Mouse (Mus musculus) limb, embryonic 15.5 days (tissue): ENCODE measurements around the gene Zfp467. TPM values are rescaled to one million over a fixed set of nuclear protein-coding genes. Genes with fewer than 3 reads are reported as not detected.

Experiments used
- ATAC-seq: fragments of 200-750 bp; cut with Nextera tagmentation; 2 replicates; pipeline ENCODE4 v1.8.0; 2017; ENCODE audit warnings: low read depth, moderate TSS enrichment; ENCODE audit not compliant: insufficient number of reproducible peaks, low FRiP score, low TSS enrichment
- H3K27ac ChIP-seq: fragments of 300-500 bp; sonication (generic); 2 replicates; pipeline ENCODE4 v1.5.1; 2015; ENCODE audit warnings: moderate library complexity, mild to moderate bottlenecking, inconsistent platforms
- H3K27me3 ChIP-seq: fragments of 300-500 bp; sonication (generic); 2 replicates; pipeline ENCODE4 v1.6.1; 2015; ENCODE audit warnings: inconsistent platforms
- H3K36me3 ChIP-seq: fragments of 300-500 bp; sonication (generic); 2 replicates; pipeline ENCODE4 v1.6.1; 2015; ENCODE audit warnings: inconsistent platforms
- H3K4me1 ChIP-seq: fragments of 300-500 bp; sonication (generic); 2 replicates; pipeline ENCODE4 v1.6.1; 2015; ENCODE audit warnings: inconsistent platforms
- H3K4me2 ChIP-seq: fragments of 300-500 bp; sonication (generic); 2 replicates; pipeline ENCODE4 v1.6.1; 2015; ENCODE audit warnings: mild to moderate bottlenecking, inconsistent platforms
- H3K4me3 ChIP-seq: fragments of 300-500 bp; sonication (generic); 2 replicates; pipeline ENCODE4 v1.5.1; 2015; ENCODE audit warnings: mild to moderate bottlenecking, inconsistent platforms
- H3K9ac ChIP-seq: fragments of 300-500 bp; sonication (generic); 2 replicates; pipeline ENCODE4 v1.6.1; 2015; ENCODE audit warnings: inconsistent platforms
- H3K9me3 ChIP-seq: fragments of 300-500 bp; sonication (generic); 2 replicates; pipeline ENCODE4 v1.6.1; 2016; ENCODE audit warnings: inconsistent platforms
- WGBS: fragments of 180-500 bp; shearing (Covaris S2); methylation state at CpG from one replicate; pipeline ENCODE4 v1.1.7; 2015; 5-methylcytosine and 5-hydroxymethylcytosine counted together
- microRNA-seq: library from miRNA; unstranded; fragments of <30 nt; microRNA quantifications from one replicate; pipeline ENCODE4, GENCODE M21; 2016
- polyA plus RNA-seq: library from polyadenylated mRNA; unstranded; fragments of >200 nt; fragmentation: Nextera tagmentation; extraction: Ambion mirVana; gene quantifications from 2 replicates; pipeline ENCODE4 v1.2.1, GENCODE M21; 2015

Zfp467 gene
- polyA plus RNA-seq, 1 experiment from 2014 or later: 25.4 TPM

GRCm38 (mm10) chr6:48396686-48397085, 48.9 kb downstream of the Zfp467 start:
- WGBS: 92% methylated on average over 1 of the region's 1 CpGs

GRCm38 (mm10) chr6:48396008-48396595, 49.5 kb downstream of the Zfp467 start:
- Histone ChIP-seq H3K9me3 (no peaks in the 10 kb centered on the region), H3K4me1 (peaks cover 24% of the 10 kb centered on the region), H3K27me3 (no peaks in the 10 kb centered on the region), H3K9ac (peak overlapping the region; percentile 76), H3K27ac (peak overlapping the region; percentile 81), H3K36me3 (no peaks in the 10 kb centered on the region), H3K4me2 (peak overlapping the region; percentile 73), H3K4me3 (peak overlapping the region; percentile 86)
- 23% methylated on average over 15 of the region's 15 CpGs for WGBS
- ATAC-seq: no peak

More at GRCm38 (mm10) chr6:48396686-48397085, 48.9 kb downstream of the Zfp467 start:
- no peak for ATAC-seq
- no peaks in the 10 kb centered on the region for H3K27me3 ChIP-seq
- H3K4me3 ChIP-seq: peak overlapping the region; percentile 86
- no peaks in the 10 kb centered on the region for H3K9me3 ChIP-seq
- H3K36me3 ChIP-seq: no peaks in the 10 kb centered on the region
- H3K4me2 ChIP-seq: peak overlapping the region; percentile 73
- peak overlapping the region; percentile 76; the same call in 1 of the 2 replicates for H3K9ac ChIP-seq
- H3K4me1 ChIP-seq: peaks cover 24% of the 10 kb centered on the region
- no peak overlapping the region for H3K27ac ChIP-seq

- ATAC-seq: peak; percentile 91
- H3K4me2 ChIP-seq: peak within 1 kb of the TSS; percentile 73
- H3K36me3 ChIP-seq: no peaks in the 10 kb centered on the region
- peak within 1 kb of the TSS; percentile 76 for H3K9ac ChIP-seq
- peak within 1 kb of the TSS; percentile 86 for H3K4me3 ChIP-seq
- peak within 1 kb of the TSS; percentile 81 for H3K27ac ChIP-seq
- H3K4me1 ChIP-seq: peaks cover 21% of the 10 kb centered on the region
- WGBS: 2% methylated on average over 65 of the region's 65 CpGs
- no peaks in the 10 kb centered on the region for H3K9me3 ChIP-seq
- no peaks in the 10 kb centered on the region for H3K27me3 ChIP-seq
Measured at GRCm38 (mm10) chr6:48395105-48396007, 50.3 kb downstream of the Zfp467 start, which contains the start of gene Krba1. Gene Krba1, plus strand, starts transcription at chr6:48395586.

- ATAC-seq: no peak
- Histone ChIP-seq H3K4me2 (no peak overlapping the region), H3K27ac (no peak overlapping the region), H3K4me3 (no peak overlapping the region), H3K36me3 (no peaks in the 10 kb centered on the region), H3K9ac (no peak overlapping the region), H3K9me3 (no peaks in the 10 kb centered on the region), H3K27me3 (no peaks in the 10 kb centered on the region), H3K4me1 (peaks cover 18% of the 10 kb centered on the region)
Measured at GRCm38 (mm10) chr6:48393811-48394210, 51.8 kb downstream of the Zfp467 start.

- WGBS: 52% methylated on average over 3 of the region's 3 CpGs
- Histone ChIP-seq H3K4me3 (no peak overlapping the region), H3K9me3 (no peaks in the 10 kb centered on the region), H3K36me3 (no peaks in the 10 kb centered on the region), H3K4me2 (no peak overlapping the region), H3K4me1 (no peaks in the 10 kb centered on the region), H3K27me3 (no peaks in the 10 kb centered on the region), H3K9ac (no peak overlapping the region), H3K27ac (no peak overlapping the region)
- no peak for ATAC-seq
Measured at GRCm38 (mm10) chr6:48388221-48388620, 57.4 kb downstream of the Zfp467 start.

Small RNAs within 50 kb of the gene (microRNA-seq; reads per million reads assigned to microRNA genes)
- not detected for gene Gm24325

Other genes starting within 250 kb of the Zfp467 start
- gene Krba1, start 50.2 kb downstream of the Zfp467 start, polyA plus RNA-seq: 17.5 and 20.8 TPM in 2 replicates
- 0.25 and 0.31 TPM in 2 replicates for gene Sspo, start 2.4 kb upstream of the Zfp467 start, polyA plus RNA-seq
- 12.2 and 13.7 TPM in 2 replicates for gene Atp6v0e2, start 91.8 kb upstream of the Zfp467 start, polyA plus RNA-seq
- 9.9 and 10.8 TPM in 2 replicates for gene Lrrc61, start 109.0 kb upstream of the Zfp467 start, polyA plus RNA-seq
- 24.8 and 30.5 TPM in 2 replicates for gene Rarres2, start 127.0 kb upstream of the Zfp467 start, polyA plus RNA-seq
- gene Gm45021, start 143.8 kb upstream of the Zfp467 start, polyA plus RNA-seq: not detected in 2 replicates
- 21.0 and 23.9 TPM in 2 replicates for gene Repin1, start 148.1 kb upstream of the Zfp467 start, polyA plus RNA-seq
- 0.79 and 1.1 TPM in 2 replicates for gene Gm44965, start 148.1 kb upstream of the Zfp467 start, polyA plus RNA-seq
- gene Zfp775, start 156.2 kb upstream of the Zfp467 start, polyA plus RNA-seq: 5.1 and 5.4 TPM in 2 replicates
- 0.99 and 1.2 TPM in 2 replicates for gene AI854703, start 180.9 kb upstream of the Zfp467 start, polyA plus RNA-seq
- gene Gimap8, start 201.4 kb upstream of the Zfp467 start, polyA plus RNA-seq: 1.4 and 1.5 TPM in 2 replicates
- gene Gimap9, start 230.3 kb upstream of the Zfp467 start, polyA plus RNA-seq: 6.9 and 7.5 TPM in 2 replicates
- 17.5 and 20.6 TPM in 2 replicates for gene Gimap4, start 238.7 kb upstream of the Zfp467 start, polyA plus RNA-seq